Mouse (Mus musculus): Measurements from ENCODE around the gene Casd1.
"Not testable (repeated sequence)": the region's sequence is repeated elsewhere in the genome, so short reads cannot be mapped to it uniquely, and the experiment has no call there.

Gene Casd1

DNA sequence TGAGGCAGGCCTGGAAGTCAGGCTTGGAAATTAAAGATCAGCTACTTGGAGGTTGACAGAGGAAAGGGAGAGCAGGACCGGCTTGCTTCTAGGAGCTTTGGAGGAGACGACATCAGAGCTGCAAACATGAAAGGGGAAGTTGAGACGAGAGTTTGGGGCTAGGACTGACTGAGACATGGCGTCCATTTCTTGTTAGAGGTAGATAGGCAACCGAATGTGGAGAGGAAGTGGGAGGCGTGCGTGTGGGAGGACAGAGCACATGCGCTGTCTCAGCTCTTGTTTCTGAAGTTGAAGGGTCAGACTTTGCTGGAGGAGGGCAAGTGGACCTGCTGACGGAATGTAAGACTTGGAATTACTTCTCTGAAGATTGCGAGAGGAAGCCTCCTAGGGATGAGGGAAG, 17.3 kb downstream of the Casd1 start:
- DNase-seq: no peak

DNA sequence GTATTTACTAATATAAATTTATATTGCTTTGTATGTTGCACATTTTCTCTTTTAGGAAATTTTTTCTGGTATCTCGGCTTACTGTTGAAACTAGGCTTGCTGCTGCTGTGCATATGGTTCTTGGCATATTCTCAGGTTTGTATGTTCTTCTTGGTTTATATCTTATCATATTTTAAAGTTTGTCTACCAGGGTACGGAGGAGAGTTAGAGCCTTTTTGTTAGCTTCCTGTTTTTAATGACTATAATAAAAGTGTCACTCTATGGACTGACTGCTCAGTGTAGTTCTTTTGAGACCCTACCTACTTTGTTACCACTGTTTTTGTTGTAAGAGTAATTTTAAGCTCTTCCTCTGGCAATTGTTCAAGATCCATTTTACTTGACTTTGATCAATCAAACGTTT, 30.8 kb downstream of the Casd1 start:
- DNase-seq: no peak

DNA sequence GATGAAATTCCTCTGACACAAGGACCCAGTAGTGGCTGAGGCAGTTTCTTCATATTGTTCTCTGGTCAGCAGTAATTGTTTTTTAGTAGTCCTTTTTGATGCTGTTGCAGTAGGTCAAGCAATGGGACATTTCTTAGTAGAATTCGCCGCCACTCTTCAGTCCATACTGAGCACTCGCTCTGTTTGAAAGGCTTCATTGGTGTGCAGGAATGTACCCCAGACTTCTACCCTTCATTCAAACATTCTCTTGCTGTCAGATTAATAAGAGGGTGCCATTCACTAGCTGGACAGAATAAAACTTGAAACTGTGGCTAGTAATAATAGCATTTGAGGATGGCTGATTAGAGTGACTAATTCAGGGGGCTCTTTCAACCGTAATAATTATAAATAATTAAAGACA, 32.5 kb downstream of the Casd1 start:
- DNase-seq: no peak

DNA sequence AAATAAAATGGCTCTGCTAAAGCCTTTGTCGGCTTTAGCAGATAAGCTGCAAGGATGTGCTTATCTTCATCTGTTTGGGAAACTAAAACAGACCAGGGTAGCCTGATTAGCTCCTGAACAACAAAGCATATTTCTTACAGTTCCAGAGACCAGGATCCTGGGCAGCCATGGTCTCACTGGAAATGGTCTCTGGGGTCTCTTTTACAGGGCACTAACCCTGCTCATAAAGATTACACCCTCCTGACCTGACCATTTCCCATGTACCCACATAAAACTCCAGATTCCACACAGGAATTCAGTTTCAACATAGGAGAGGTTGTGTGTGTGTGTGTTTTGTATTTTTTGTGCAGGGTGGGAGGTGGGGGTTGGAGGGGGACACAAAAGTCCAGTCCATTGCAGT, 34.2 kb downstream of the Casd1 start:
- DNase-seq: no peak

DNA sequence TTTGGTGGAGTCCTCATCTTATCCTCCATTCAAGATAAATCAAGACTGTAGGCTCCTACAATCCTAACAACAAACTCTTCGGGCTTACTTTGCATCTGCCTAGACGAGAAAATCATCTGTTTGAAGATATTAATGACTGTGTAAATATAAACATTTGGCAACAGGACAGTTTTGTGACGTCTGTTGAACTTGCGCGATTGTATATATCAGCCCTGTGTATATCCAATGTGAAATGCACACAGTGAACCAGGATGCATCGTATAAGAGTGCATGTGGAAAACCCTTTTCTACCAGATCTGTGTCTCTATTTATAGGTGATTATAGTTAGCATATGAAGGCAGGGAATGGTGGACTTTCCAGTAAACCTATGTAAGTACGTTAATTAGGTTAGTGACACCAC, 41.4 kb downstream of the Casd1 start:
- DNase-seq: no peak

DNA sequence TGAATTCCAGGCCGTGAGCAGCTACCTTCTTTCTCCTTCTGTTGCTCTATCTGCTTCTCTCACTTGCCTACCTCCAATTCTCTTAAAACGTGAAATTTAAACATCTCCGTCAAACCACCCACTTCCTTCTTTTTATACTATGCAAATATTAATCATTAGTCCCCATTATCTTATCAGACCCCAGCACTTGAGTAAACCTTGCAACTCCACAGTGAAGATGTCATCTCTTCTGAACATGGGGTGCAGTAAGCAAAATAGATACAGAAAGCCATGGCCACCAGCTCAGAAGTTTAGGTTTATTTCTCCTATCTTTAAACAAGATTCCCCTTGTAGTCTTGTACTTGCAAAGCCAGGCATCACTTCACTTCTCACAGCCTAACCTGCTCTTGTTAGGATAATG, 46.7 kb downstream of the Casd1 start:
- no peak for DNase-seq

DNA sequence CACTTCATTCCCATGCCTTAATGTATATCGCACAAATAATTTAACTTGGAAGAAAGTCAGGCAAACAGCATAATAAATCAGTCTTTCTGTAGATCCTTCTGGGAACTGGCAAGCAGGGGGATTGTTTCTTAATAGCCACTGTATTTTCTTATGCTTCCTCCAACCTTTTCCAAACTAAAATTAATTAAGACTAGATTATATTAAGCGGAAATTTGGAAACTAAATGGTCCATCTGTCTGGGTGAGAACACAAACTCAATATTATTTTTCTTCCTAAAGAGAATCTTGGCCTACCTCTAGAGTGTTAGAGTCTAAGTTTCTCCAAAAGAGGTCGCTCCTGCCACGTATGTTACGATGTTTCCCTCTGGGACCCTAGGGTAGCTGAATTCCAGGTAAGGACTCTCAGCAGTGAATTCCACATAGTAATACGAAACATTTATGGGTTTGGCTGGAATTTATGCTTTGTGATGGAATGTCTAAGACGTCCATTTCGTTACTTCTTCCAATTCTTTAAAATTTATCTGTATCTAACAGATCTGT, 52.0 kb downstream of the Casd1 start:
- no peak for DNase-seq

DNA sequence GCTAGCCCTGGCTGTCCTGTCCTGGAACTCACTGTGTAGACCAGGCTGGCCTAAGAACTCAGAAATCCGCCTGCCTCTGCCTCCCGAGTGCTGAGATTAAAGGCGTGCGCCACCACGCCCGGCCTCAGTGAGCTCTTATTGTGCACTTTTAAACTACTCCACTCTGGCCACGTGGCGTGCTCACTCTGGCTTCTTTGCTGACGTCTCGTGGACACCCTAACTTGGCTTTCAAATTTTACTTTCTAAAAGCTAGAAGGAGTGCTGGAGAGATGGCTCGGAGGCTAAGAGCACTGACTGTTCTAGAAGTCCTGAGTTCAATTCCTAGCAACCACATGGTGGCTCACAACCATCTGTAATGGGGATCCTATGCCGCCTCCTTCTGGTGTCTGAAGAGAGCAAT, 53.1 kb downstream of the Casd1 start:
- DNase-seq: not testable (repeated sequence)

DNA sequence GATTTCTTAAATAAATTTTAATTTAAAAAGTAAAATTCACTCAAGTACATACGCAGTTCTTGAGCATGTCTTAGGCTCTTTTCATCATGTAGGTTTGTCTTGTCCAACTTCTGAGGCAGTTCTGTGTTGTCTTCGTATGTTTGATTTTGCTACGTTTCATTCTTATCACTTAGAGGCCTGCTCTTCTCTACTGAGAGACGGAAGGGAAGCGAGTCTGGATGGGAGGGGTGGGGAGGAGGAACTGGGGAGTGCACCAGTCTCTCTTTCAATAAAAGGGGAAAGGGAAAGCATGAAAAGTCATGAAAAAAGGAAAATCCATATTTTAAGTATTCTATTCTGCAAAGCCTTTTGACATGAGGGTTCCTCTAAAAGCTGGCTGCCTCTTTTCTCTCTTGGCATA, 54.8 kb downstream of the Casd1 start:
- DNase-seq: no peak

DNA sequence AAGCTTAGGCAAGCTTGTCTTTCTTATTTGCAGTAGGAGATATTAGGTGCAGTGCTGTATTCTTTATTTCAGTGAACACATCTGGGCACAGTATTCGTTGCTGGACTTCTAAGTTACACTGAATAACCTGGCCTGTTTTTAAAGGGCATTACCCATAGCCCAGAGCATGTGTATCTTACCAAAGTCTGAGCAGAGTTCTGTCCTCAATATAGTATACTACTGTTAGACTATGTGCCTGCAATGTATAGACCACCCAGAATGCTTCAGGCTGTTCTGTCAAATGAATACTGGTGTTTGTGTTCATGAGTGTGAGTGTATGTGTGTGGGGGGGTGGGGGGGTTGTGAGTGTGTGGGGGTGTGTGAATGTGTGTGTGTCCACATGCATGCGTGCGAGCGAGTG, 55.3 kb downstream of the Casd1 start:
- DNase-seq: no peak

DNA sequence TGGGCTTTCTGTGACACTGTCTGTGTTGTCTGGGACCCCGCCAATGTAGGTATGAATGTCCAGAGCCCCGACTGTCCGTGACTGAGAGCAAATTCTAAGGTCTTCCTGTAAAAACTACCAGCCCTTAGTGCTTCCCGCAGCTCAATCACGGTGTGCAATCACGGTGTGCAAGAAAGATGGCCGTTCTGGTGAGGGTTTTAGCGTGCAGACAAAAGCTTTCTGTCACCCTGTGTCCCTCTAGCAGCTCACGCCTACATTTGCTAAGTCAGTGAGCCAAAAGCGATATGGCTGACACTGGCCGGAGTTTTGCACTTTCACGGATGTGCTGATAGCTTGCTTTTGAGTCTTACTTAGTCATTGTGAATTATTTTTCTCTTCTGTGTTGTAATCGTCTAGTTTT, 58.2 kb downstream of the Casd1 start:
- DNase-seq: no peak

DNA sequence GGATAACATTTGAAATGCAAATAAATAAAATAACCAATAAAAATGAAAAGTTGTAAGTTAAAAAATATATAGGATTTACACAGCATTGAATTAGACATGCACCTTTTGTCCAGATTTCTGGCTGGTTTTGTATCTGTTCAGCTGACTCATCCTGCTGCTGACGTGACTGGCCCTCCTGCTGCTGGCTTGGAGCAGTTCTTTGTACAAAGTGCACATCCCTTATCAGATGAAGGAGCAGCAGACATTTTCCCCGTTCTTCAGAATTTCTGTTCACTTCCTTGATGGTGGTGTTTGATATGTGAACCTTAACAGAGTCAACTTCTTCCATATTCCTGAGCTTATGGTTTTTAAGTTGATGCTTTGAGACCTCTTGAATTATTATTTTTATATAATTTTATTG, 62.9 kb downstream of the Casd1 start:
- DNase-seq: no peak

DNA sequence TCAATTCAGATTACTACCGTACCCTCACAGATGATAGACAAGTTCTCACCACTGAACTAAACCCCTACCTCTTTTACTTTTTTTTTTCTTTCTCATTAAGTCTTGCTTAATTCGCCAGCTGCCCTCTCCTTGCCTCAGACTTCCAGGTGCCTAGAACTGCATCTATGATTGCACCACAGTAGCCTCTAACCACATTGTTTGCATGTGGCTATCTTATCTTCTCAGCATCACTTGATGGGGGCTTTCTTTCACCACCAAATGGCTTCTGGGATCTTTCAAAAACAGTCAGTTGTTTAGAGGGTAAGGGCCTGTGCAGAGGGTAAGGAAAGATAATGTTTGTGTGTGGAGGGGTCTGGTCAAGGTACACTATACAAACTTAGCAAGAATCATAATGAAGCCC, 63.7 kb downstream of the Casd1 start:
- no peak for DNase-seq

DNA sequence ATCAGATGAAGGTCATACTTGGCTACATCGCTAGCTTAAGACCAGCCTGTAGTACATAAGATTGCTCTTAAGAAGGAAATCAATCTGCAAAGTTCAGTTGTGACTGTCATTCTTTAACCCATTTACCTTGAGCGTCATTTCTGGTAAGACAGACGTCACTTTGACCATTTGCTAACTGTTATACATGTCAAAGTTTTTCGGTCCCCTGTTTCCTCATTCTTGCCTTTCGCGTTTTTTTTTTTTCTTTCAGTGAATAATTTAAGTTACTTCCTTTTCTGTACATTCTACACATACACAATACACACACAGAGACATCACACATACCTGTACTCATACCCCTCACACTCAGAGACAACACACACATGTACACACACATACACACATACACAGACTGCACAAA, 64.5 kb downstream of the Casd1 start:
- DNase-seq: no peak

DNA sequence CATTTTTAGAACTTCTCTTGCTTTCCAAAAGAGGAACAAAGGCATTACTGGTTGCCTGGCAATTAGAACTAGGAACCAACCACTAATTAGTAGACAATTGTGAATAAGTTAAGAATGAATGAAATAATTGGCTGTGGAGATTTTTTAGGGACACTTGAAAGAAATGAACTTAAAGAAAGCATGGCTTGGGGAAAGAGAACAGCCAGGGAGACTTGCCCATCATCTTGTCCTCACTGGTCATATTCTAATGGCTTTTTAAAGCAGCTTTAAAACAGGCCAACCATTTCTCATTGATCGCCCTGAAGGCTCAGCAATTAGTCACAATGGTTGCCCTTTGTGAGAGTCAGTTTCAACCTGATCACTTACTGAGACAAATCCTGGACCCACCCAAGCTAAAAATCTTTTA, 76.7 kb downstream of the Casd1 start:
- DNase-seq: no peak

DNA sequence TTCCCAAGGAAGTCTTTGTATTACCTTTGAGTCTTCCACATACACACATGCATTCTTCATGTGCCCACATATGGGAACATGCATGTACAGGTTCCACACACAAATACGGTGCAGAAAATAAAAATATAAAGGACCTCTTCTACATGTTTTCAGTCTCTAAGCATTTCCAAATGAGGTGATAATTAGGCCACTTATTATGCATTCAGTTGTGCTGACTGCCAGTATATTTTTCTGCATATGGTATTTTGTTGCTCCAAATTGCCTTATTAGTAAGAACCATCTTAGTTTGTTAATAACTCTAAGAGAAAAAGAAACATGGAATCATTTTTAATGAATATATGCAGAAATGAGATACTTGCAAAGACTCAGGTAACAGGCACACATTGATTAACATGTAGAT, 79.3 kb downstream of the Casd1 start:
- no peak for DNase-seq

DNA sequence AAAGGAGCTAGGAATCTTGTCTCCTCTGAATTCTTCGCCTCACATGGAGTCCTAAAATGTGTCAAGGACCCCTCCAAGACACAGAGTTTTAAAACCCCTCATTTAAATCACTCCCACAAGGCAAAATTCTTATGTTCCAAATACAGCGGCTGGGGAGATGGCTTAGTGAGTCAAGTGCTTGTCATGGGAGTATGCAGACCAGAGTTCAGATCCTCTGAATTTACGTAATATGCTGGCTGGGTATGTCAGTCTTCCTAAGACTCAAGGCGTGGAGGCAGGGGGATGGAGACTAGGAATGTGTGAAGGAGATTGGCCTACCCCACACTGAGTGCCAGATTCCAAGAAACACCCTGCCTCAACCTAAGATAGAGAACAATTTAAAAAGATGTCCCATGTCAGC, 79.9 kb downstream of the Casd1 start:
- DNase-seq: no peak

DNA sequence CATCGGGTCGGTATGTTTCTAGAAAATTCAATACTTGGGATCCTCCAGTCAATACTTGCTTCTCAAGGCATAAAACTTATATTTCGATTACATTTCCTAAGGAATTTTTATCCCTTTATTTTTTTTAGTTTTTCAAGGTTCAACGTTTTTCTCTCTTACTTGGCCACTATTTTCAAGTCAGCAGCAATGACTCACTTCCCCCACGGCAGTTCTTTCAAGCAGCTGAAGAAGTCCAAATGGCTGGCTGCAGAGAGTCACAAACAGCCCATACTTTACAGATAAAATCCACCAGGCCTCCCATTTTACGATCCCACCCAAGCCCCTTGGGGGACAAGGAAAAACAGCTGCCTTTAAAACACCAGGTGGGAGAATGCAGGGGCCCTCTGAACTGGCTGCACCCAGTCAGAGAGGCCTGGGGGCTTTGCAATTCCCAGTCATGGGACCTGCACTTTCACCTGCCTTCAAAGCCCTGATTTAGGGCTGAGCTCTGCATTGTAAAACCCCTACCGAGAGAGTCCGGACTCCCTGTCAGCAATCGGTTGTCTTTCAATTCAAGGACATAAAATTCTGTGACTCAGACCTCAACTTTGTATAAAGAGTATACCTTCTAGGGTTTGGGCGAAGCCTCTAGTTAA, 84.2 kb downstream of the Casd1 start:
- DNase-seq: no peak

DNA sequence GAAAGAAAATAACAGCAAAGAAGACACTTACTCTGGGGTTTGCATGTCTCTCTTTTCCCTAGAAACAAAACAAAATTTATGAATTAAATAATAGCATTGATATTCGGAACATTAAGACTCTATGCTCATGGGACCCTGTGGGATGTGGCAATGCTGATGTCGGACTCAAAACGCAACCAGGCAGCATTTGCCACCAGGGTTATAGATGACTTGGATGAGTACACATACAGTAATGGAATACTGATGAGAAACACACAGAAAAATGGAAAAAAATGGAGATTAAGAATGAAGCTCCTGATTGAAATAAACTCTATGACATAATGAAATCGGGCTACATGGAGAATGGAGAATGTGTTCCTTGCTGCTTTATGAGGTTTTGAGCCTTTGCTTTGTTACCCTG, 89.8 kb downstream of the Casd1 start:
- no peak for DNase-seq

Measured in cerebellum, postnatal 36 days (tissue).